ENCODE assay signal across 8 mouse cellular contexts in the genomic region with DNA sequence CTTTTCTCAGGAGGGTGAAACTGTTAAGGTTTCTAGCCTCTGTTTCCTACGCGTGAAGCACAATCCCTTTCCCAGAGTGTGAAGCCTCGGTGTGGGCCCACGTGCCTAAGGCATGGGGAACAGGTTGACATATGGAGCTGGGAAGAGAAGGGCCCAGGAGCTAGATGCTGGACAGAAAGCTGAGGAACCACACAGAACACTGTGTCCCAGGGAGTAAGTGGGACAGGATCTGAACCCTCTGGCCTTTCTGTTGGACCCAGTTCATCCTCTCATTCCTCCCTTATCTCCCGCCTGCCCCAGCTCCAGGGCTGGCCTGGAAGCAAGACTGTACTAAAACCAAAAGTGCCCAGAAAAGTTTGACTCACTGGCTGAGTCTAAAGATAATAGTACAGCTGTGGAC. TPM values are rescaled to one million over a fixed set of nuclear protein-coding genes. Genes with fewer than 3 reads are reported as not detected.
DNase-seq lines count a peak whose midpoint lies in the region; ATAC-seq lines count a peak whose summit lies in the region.

No protein-coding gene starts in this region.

- peak overlapping the region; percentile 76; the same call in 1 of the 2 replicates for H3K4me3 ChIP-seq in lung, embryonic 16.5 days (ENCODE audit: low read length)
- peak overlapping the region in 1 of 2 experiments; percentile 83; a peak in 2 of 4 replicates for H3K4me3 ChIP-seq in heart, embryonic 14.5 days (ENCODE audit: control insufficient read depth in 1 of 2, insufficient read depth in 1 of 2, low read depth in 1 of 2, low read length in 2 of 2)
- H3K4me3 ChIP-seq in limb, embryonic 13.5 days = peak overlapping the region; percentile 84
- peak overlapping the region; percentile 74 for H3K4me3 ChIP-seq in stomach, embryonic 16.5 days (replicated peaks; ENCODE audit: low read length)

- H3K27ac ChIP-seq in lung, embryonic 16.5 days (ENCODE audit: low read length) = no peak overlapping the region
- no peak overlapping the region for H3K27ac ChIP-seq in heart, embryonic 14.5 days (replicated peaks in 1 of 2; ENCODE audit: control insufficient read depth in 1 of 2, insufficient read depth in 1 of 2, low read depth in 2 of 2, low read length in 2 of 2)
- H3K27ac ChIP-seq in limb, embryonic 13.5 days = no peak overlapping the region
- H3K27ac ChIP-seq in stomach, embryonic 16.5 days (ENCODE audit: low read length) = no peak overlapping the region

- ATAC-seq in lung, embryonic 16.5 days (ENCODE audit: low read depth) = no peak
- no peak for ATAC-seq in heart, embryonic 14.5 days (ENCODE audit: insufficient number of reproducible peaks, insufficient read depth, low FRiP score, low read depth)
- ATAC-seq in limb, embryonic 13.5 days (ENCODE audit: low FRiP score, low read depth) = no peak
- no peak for ATAC-seq in stomach, embryonic 16.5 days (ENCODE audit: insufficient read depth, low FRiP score)

- H3K4me2 ChIP-seq in lung, embryonic 16.5 days (ENCODE audit: low read depth, low read length) = peak overlapping the region; percentile 100; the same call in 1 of the 2 replicates
- peak overlapping the region; percentile 100 for H3K4me2 ChIP-seq in heart, embryonic 14.5 days (ENCODE audit: low read length)
- peak overlapping the region; percentile 98 for H3K4me2 ChIP-seq in limb, embryonic 13.5 days (replicated peaks)
- H3K4me2 ChIP-seq in stomach, embryonic 16.5 days (ENCODE audit: low read depth, low read length) = peak overlapping the region; percentile 99

- no peak overlapping the region for H3K9ac ChIP-seq in lung, embryonic 16.5 days (ENCODE audit: low read length)
- no peak overlapping the region for H3K9ac ChIP-seq in heart, embryonic 14.5 days (ENCODE audit: low read length)
- H3K9ac ChIP-seq in limb, embryonic 13.5 days = no peak overlapping the region
- peak overlapping the region; percentile 79; the same call in 1 of the 2 replicates for H3K9ac ChIP-seq in stomach, embryonic 16.5 days (ENCODE audit: low read length)

- WGBS in lung, embryonic 16.5 days = 46% methylated on average over 5 of the region's 5 CpGs
- 24% methylated on average over 5 of the region's 5 CpGs for WGBS in heart, embryonic 14.5 days
- 23% methylated on average over 5 of the region's 5 CpGs for whole genome bisulfite sequencing in limb, embryonic 13.5 days
- WGBS in stomach, embryonic 16.5 days = 60% methylated on average over 5 of the region's 5 CpGs

- DNase-seq in lung, postnatal 36 days = no peak
- DNase-seq in right cerebral cortex, postnatal 36 days (ENCODE audit: low spot score in 2 of 2) = no peak
- no peak for DNase-seq in layer of hippocampus, postnatal 10 days (ENCODE audit: low spot score in 2 of 2)
- DNase-seq in natural killer cell, adult 2 months (ENCODE audit: low spot score in 2 of 2) = no peak

- peaks cover 28% of the 10 kb centered on the region for H3K27me3 ChIP-seq in lung, embryonic 16.5 days (ENCODE audit: control insufficient read depth, insufficient read depth, low read depth, low read length)
- peaks cover 71% of the 10 kb centered on the region for H3K27me3 ChIP-seq in heart, embryonic 14.5 days (ENCODE audit: control insufficient read depth, insufficient read depth, low read length)
- H3K27me3 ChIP-seq in limb, embryonic 13.5 days = peaks cover 77% of the 10 kb centered on the region
- peaks cover 20% of the 10 kb centered on the region; the same call in 1 of the 2 replicates for H3K27me3 ChIP-seq in stomach, embryonic 16.5 days (ENCODE audit: control insufficient read depth, insufficient read depth, low read length)

- H3K4me1 ChIP-seq in lung, embryonic 16.5 days (replicated peaks; ENCODE audit: control insufficient read depth, insufficient read depth, low read length) = peaks cover 9% of the 10 kb centered on the region
- peaks cover 4 to 12% of the 10 kb centered on the region in 2 experiments; a peak in 2 of 4 replicates for H3K4me1 ChIP-seq in heart, embryonic 14.5 days (ENCODE audit: control insufficient read depth in 2 of 2, insufficient read depth in 2 of 2, low read length in 2 of 2)
- peaks cover 32% of the 10 kb centered on the region for H3K4me1 ChIP-seq in limb, embryonic 13.5 days
- H3K4me1 ChIP-seq in stomach, embryonic 16.5 days (ENCODE audit: control insufficient read depth, insufficient read depth, low read length) = peaks cover 6% of the 10 kb centered on the region; the same call in 1 of the 2 replicates

- H3K36me3 ChIP-seq in lung, embryonic 16.5 days (ENCODE audit: control insufficient read depth, insufficient read depth, low read length) = no peaks in the 10 kb centered on the region
- H3K36me3 ChIP-seq in heart, embryonic 14.5 days (ENCODE audit: control insufficient read depth, insufficient read depth, low read length) = no peaks in the 10 kb centered on the region
- no peaks in the 10 kb centered on the region for H3K36me3 ChIP-seq in limb, embryonic 13.5 days
- no peaks in the 10 kb centered on the region for H3K36me3 ChIP-seq in stomach, embryonic 16.5 days (ENCODE audit: control insufficient read depth, insufficient read depth, low read length)

- no peaks in the 10 kb centered on the region for H3K9me3 ChIP-seq in lung, embryonic 16.5 days (ENCODE audit: control insufficient read depth, low read length)
- no peaks in the 10 kb centered on the region for H3K9me3 ChIP-seq in heart, embryonic 14.5 days (ENCODE audit: control insufficient read depth, low read length)
- no peaks in the 10 kb centered on the region for H3K9me3 ChIP-seq in limb, embryonic 13.5 days
- no peaks in the 10 kb centered on the region for H3K9me3 ChIP-seq in stomach, embryonic 16.5 days (replicated peaks; ENCODE audit: control insufficient read depth, low read length)

RNA-seq across cellular contexts. Expression of gene Slc45a3, which starts 1.3 kb away (rescaled TPM):
- 4.2 TPM in 2 replicates for polyA plus RNA-seq in lung, embryonic 16.5 days (2015; fragmentation: Nextera tagmentation; extraction: Ambion mirVana)
- polyA plus RNA-seq in heart, embryonic 14.5 days (2014; fragmentation: Nextera tagmentation; extraction: Ambion mirVana) = 3.1 and 3.7 TPM in 2 replicates
- polyA plus RNA-seq in limb, embryonic 13.5 days (2015; fragmentation: Nextera tagmentation; extraction: Ambion mirVana) = 3.7 and 4.0 TPM in 2 replicates
- polyA plus RNA-seq in stomach, embryonic 16.5 days (2015; fragmentation: Nextera tagmentation; extraction: Ambion mirVana) = 10.5 and 12.1 TPM in 2 replicates
- total RNA-seq in layer of hippocampus, postnatal 10 days (2021) = under 1 TPM; 0.13 to 0.48 TPM

RNA-seq across cellular contexts. Expression of gene Elk4, which starts 43.3 kb away (rescaled TPM):
- polyA plus RNA-seq in lung, embryonic 16.5 days (2015; fragmentation: Nextera tagmentation; extraction: Ambion mirVana) = 22.5 and 26.3 TPM in 2 replicates
- 24.7 and 26.1 TPM in 2 replicates for polyA plus RNA-seq in heart, embryonic 14.5 days (2014; fragmentation: Nextera tagmentation; extraction: Ambion mirVana)
- polyA plus RNA-seq in limb, embryonic 13.5 days (2015; fragmentation: Nextera tagmentation; extraction: Ambion mirVana) = 18.0 and 20.2 TPM in 2 replicates
- 18.6 and 21.3 TPM in 2 replicates for polyA plus RNA-seq in stomach, embryonic 16.5 days (2015; fragmentation: Nextera tagmentation; extraction: Ambion mirVana)
- total RNA-seq in layer of hippocampus, postnatal 10 days (2021) = 10 to 100 TPM; 60.1 to 61.6 TPM

RNA-seq across cellular contexts. Expression of gene Nucks1, which starts 53.8 kb away (rescaled TPM):
- polyA plus RNA-seq in lung, embryonic 16.5 days (2015; fragmentation: Nextera tagmentation; extraction: Ambion mirVana) = 70.5 and 82.9 TPM in 2 replicates
- polyA plus RNA-seq in heart, embryonic 14.5 days (2014; fragmentation: Nextera tagmentation; extraction: Ambion mirVana) = 27.4 and 32.4 TPM in 2 replicates
- polyA plus RNA-seq in limb, embryonic 13.5 days (2015; fragmentation: Nextera tagmentation; extraction: Ambion mirVana) = 94.5 and 94.6 TPM in 2 replicates
- polyA plus RNA-seq in stomach, embryonic 16.5 days (2015; fragmentation: Nextera tagmentation; extraction: Ambion mirVana) = 57.8 and 64.1 TPM in 2 replicates
- 100 to 1,000 TPM; 175 to 190 TPM for total RNA-seq in layer of hippocampus, postnatal 10 days (2021)
